Mouse (Mus musculus) forebrain, embryonic 10.5 days (tissue): ENCODE measurements around the gene Csf2rb2. TPM values are rescaled to one million over a fixed set of nuclear protein-coding genes. Genes with fewer than 3 reads are reported as not detected.
A peak's percentile ranks its signal among the peaks of the same experiment; 100 is the strongest.

Experiments used
- DNase-seq: peaks from one replicate; pipeline ENCODE4 v3.0.0-alpha.2; 2017; ENCODE audit warnings: low spot score; ENCODE audit errors: extremely low spot score
- H3K27ac ChIP-seq: fragments of 300-500 bp; sonication (generic); 2 replicates; pipeline ENCODE4 v1.5.1; 2016; ENCODE audit warnings: mild to moderate bottlenecking
- H3K27me3 ChIP-seq: fragments of 300-500 bp; sonication (generic); 2 replicates; pipeline ENCODE4 v1.6.1; 2016; ENCODE audit warnings: mild to moderate bottlenecking; ENCODE audit not compliant: poor library complexity, severe bottlenecking
- H3K36me3 ChIP-seq: fragments of 300-500 bp; sonication (generic); replicated peaks from 2 replicates; pipeline ENCODE4 v1.6.1; 2016; ENCODE audit warnings: mild to moderate bottlenecking, moderate library complexity
- H3K4me1 ChIP-seq: fragments of 300-500 bp; sonication (generic); 2 replicates; pipeline ENCODE4 v1.6.1; 2016
- H3K4me3 ChIP-seq: fragments of 300-500 bp; sonication (generic); 2 replicates; pipeline ENCODE4 v1.5.1; 2016; ENCODE audit warnings: mild to moderate bottlenecking, moderate library complexity
- H3K9me3 ChIP-seq: fragments of 300-500 bp; sonication (generic); 2 replicates; pipeline ENCODE4 v1.6.1; 2016; ENCODE audit warnings: mild to moderate bottlenecking, moderate library complexity
- WGBS: fragments of 180-500 bp; shearing (Covaris S2); methylation state at CpG from one replicate; pipeline ENCODE4 v1.1.7; 2016; 5-methylcytosine and 5-hydroxymethylcytosine counted together
- microRNA-seq: library from miRNA; unstranded; fragments of <30 nt; microRNA quantifications from one replicate; pipeline ENCODE4, GENCODE M21; 2017
- polyA plus RNA-seq: library from polyadenylated mRNA; unstranded; fragments of >200 nt; fragmentation: Nextera tagmentation; extraction: Ambion mirVana; gene quantifications from 2 replicates; pipeline ENCODE4 v1.2.1, GENCODE M21; 2016

Gene Csf2rb2
- polyA plus RNA-seq, 1 experiment from 2014 or later, result 0.43 TPM

DNA sequence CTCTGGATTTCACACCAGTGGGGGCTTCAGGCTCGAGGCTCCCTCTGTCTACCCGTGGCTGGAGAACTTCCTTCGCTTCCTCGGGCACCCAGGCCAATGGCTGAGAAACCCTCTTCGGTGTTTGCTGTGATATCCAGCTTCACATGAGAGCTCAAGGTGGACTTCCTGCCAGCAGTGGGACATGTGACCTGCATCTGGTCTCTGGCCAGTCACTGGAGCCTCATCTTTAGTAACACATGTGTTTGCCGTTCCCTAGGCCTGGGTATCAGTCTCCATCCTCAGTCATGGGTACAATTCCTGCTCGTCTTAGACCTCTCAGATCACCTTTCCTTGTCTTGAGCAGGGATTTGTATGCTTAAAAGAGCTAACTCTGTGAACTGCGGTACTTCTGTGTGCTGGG lies 62.5 kb downstream of the Csf2rb2 start:
- Histone ChIP-seq H3K27ac (no peak overlapping the region), H3K4me3 (no peak overlapping the region), H3K36me3 (no peaks in the 10 kb centered on the region), H3K4me1 (no peaks in the 10 kb centered on the region), H3K27me3 (no peaks in the 10 kb centered on the region), H3K9me3 (no peaks in the 10 kb centered on the region)
- 81% methylated on average over 8 of the region's 8 CpGs for WGBS
- no peak for DNase-seq

DNA sequence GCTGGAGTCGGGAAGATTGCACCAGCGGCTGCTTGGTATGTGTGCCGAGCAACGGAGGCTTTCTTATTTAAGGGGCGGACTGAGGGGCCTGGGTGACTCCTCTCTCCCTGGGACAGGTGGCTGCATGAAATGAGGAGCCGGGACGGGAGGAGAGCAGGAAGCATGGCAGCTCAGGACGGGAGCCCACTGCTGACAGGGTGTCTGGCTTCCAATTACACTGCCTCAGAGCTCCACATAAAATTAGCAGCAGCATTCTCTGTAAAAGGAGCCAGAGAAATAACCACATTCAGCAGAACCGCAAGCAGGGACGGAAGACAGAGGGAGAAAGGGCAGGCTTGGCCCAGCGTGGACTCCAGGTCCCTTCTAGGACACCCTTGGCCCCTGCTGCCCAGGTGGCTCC lies 64.2 kb downstream of the Csf2rb2 start:
- Histone ChIP-seq H3K27ac (no peak overlapping the region), H3K9me3 (no peaks in the 10 kb centered on the region), H3K27me3 (no peaks in the 10 kb centered on the region), H3K4me3 (no peak overlapping the region), H3K4me1 (no peaks in the 10 kb centered on the region), H3K36me3 (no peaks in the 10 kb centered on the region)
- DNase-seq, result no peak
- 58% methylated on average over 11 of the region's 11 CpGs for WGBS

DNA sequence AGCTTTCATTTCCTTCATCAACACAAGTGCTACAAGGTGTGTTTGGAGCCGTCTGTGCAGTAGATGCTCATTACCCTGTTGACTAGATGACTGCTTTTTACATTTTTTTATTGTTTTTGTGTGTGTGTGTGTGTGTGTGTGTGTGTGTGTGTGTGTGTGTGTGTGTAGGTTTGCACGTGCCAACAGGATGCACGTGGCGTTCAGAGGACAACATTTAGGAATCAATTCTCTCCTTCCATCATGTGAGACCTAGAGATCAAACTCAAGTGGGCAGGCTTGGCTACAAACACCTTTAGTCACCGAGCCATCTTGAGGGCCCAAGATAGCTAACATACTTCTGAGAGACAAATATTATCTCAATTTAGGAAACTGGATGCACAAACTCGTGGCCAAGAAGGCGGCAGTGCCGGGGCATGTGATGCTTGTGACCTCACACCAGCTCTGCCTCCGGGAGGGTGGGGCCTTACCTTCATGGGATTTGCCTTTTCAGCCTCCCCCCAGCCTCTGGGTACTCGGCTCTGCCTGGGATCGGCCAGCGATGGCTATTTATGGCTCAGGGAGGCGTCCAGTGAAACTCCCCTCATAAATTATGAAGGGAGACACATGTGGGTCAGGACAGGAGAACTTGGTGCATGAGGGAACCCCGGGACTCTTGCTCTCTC lies 65.4 kb downstream of the Csf2rb2 start:
- 90% methylated on average over 14 of the region's 14 CpGs for WGBS
- Histone ChIP-seq H3K4me1 (no peaks in the 10 kb centered on the region), H3K4me3 (no peak overlapping the region), H3K27me3 (no peaks in the 10 kb centered on the region), H3K9me3 (no peaks in the 10 kb centered on the region), H3K27ac (no peak overlapping the region), H3K36me3 (no peaks in the 10 kb centered on the region)
- DNase-seq, result no peak

DNA sequence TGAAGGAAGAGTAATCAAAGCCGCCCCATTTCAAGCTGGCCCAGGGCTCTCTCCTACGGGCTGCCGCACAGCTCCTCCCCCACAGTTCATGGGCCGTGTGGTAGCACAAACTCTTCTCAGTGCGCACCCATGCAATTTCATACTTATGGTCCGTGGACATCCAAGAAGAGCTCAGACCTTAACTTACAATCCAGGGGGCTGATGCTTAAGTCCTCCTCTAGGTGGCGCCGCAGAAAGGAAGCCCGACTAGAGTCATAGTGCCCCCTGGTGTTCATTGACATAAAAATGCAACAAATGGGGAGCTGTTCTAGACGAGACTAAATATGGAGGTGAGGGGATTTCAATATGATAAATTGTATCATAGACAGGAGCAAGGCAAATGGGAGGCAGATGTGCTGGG lies 66.1 kb downstream of the Csf2rb2 start:
- DNase-seq, result peak; percentile 65
- H3K27ac ChIP-seq, result no peak overlapping the region
- 27% methylated on average over 10 of the region's 10 CpGs for WGBS
- no peaks in the 10 kb centered on the region for H3K9me3 ChIP-seq
- H3K4me1 ChIP-seq, result no peaks in the 10 kb centered on the region
- no peaks in the 10 kb centered on the region for H3K27me3 ChIP-seq
- H3K36me3 ChIP-seq, result no peaks in the 10 kb centered on the region
- no peak overlapping the region for H3K4me3 ChIP-seq

DNA sequence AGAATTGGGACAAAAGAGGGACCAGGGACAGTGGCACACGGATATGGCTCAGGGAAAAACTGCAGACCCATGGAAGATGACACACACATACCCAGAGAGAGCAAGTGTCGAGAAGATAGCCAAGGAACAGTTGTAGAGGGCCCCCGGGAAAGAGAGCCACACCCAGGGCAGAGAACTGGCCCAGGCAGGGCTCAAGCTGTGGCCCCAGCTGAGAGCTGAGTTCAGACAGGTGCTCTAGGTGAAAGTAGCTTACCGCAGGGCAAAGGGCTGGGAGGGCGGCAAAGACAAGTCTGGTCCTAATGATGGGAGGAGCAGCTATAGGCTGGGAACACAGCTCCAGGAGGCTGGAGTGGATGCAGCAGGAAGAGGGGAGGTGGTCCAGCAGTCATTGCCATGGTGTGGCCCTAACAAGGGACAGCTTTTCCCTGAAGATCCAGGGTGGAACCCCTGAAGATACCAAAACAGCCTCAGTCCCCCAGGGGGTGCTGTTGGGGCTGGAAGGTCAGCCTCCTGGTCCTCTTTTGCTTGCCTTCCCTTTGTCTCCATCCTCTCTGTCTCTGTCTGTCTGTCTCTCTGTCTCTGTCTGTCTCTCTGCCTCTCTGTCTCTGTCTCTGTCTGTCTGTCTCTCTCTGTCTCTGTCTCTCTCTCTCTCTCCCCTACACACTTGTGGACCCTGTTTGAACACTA lies 70.6 kb downstream of the Csf2rb2 start:
- Histone ChIP-seq H3K4me3 (no peak overlapping the region), H3K27me3 (no peaks in the 10 kb centered on the region), H3K4me1 (no peaks in the 10 kb centered on the region), H3K27ac (no peak overlapping the region), H3K36me3 (no peaks in the 10 kb centered on the region), H3K9me3 (peaks cover 3% of the 10 kb centered on the region; the same call in 1 of the 2 replicates)
- DNase-seq, result no peak
- 73% methylated on average over 5 of the region's 5 CpGs for WGBS

Small RNAs within 50 kb of the gene (microRNA-seq; reads per million reads assigned to microRNA genes)
- not detected for gene Mir7676-1
- gene Mir7676-2, result not detected

Other genes with a start within 250 kb of the Csf2rb2 start
- gene Cacng2, start 185.7 kb downstream of the Csf2rb2 start, polyA plus RNA-seq, result 0.05 and 0.20 TPM in 2 replicates
- 158 and 162 TPM in 2 replicates for gene Ift27, start 131.6 kb downstream of the Csf2rb2 start, polyA plus RNA-seq
- not detected in 2 replicates for gene Pvalb, start 99.3 kb downstream of the Csf2rb2 start, polyA plus RNA-seq
- 4.1 and 6.0 TPM in 2 replicates for gene Ncf4, start 60.9 kb downstream of the Csf2rb2 start, polyA plus RNA-seq
- gene Csf2rb, start 20.0 kb upstream of the Csf2rb2 start, polyA plus RNA-seq, result 3.3 and 3.9 TPM in 2 replicates
- gene Tex33, start 90.2 kb upstream of the Csf2rb2 start, polyA plus RNA-seq, result not detected in 2 replicates
- gene Tst, start 100.2 kb upstream of the Csf2rb2 start, polyA plus RNA-seq, result 11.8 and 11.9 TPM in 2 replicates
- 0.90 and 2.0 TPM in 2 replicates for gene Mpst, start 100.7 kb upstream of the Csf2rb2 start, polyA plus RNA-seq
- 56.8 and 57.1 TPM in 2 replicates for gene Kctd17, start 122.8 kb upstream of the Csf2rb2 start, polyA plus RNA-seq
- gene Tmprss6, start 162.9 kb upstream of the Csf2rb2 start, polyA plus RNA-seq, result 0.30 and 0.39 TPM in 2 replicates
- gene Il2rb, start 189.6 kb upstream of the Csf2rb2 start, polyA plus RNA-seq, result not detected in 2 replicates
- 8.4 and 8.8 TPM in 2 replicates for gene C1qtnf6, start 225.7 kb upstream of the Csf2rb2 start, polyA plus RNA-seq
- 0.09 TPM in 1 of 2 replicates, not detected in the other for gene Sstr3, start 239.0 kb upstream of the Csf2rb2 start, polyA plus RNA-seq